Mouse (Mus musculus) erythroblast, embryonic 14.5 days (primary cell): ENCODE results near the gene Asb5.

ENCODE experiments used
- GATA1 ChIP-seq: IDR thresholded peaks from 2 replicates; pipeline ENCODE4 v1.6.1; 2012; ENCODE audit warnings: low read length, inconsistent platforms, mixed read lengths
- TAL1 ChIP-seq: IDR thresholded peaks from 3 replicates; pipeline ENCODE4 v1.6.1; 2012; ENCODE audit warnings: low read length, inconsistent platforms, mixed read lengths

GRCm38 (mm10) chr8:54609336-54609735 lies 80.0 kb downstream of the Asb5 start:
- no peak for TF ChIP-seq GATA1
- no peak for TF ChIP-seq TAL1
